Mouse (Mus musculus): ENCODE results near the gene Kyat3. TPM values are rescaled to one million over a fixed set of nuclear protein-coding genes. Genes with fewer than 3 reads are reported as not detected.

Kyat3 gene
- polyA plus RNA-seq (2014; fragmentation: Nextera tagmentation; extraction: Ambion mirVana): 6.2 and 7.5 TPM in 2 replicates

- H3K4me1 ChIP-seq (ENCODE audit: control insufficient read depth, insufficient read depth, low read length): no peaks in the 10 kb centered on the region
- WGBS: under 1% methylated on average over 48 of the region's 48 CpGs
- peak within 1 kb of the TSS; percentile 84 for H3K4me2 ChIP-seq (ENCODE audit: low read length)
- H3K27me3 ChIP-seq (replicated peaks; ENCODE audit: control insufficient read depth, insufficient read depth, low read length): 0 out of 2 replicates have a peak, but pooled peaks cover 3% of the 10 kb centered on the region
- ATAC-seq (peak; percentile 100), DNase-seq (ENCODE audit: low spot score) (peak; percentile 97)
- H3K27ac ChIP-seq (ENCODE audit: low read depth, low read length): no peak within 1 kb of the TSS
- H3K36me3 ChIP-seq (ENCODE audit: control insufficient read depth, insufficient read depth, low read length): no peaks in the 10 kb centered on the region
- peak within 1 kb of the TSS; percentile 50 for H3K4me3 ChIP-seq (ENCODE audit: low read depth, low read length)
- no peaks in the 10 kb centered on the region for H3K9me3 ChIP-seq (replicated peaks; ENCODE audit: control insufficient read depth, low read length)
- peak within 1 kb of the TSS; percentile 41 for H3K9ac ChIP-seq (ENCODE audit: low read length)
Observed at GRCm38 (mm10) chr3:142700442-142701322, at the start of gene Kyat3. Kyat3 (plus strand) TSS chr3:142701051.

DNA sequence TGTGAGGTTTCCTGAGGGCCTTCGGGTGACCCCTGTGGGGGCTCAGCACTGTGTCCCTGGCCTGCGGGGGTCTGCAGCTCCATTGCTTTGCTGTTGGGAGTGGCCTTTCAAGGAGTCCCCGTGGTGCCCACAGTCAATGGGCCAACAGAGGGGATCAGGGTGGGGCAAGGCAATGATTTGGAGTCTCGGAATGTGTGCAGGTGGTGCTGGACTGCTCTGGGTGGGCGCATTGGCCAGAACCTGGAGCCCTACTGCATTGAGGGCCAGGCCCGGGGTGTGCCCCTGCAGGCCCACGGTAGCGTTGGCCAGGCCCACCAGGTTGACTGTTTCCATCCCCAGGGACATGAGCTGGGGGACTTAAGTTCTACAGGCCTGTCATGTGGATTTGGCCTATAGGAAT lies 36.1 kb upstream of the Kyat3 start:
- Histone ChIP-seq H3K27ac (ENCODE audit: low read depth, low read length) (no peak overlapping the region), H3K4me2 (ENCODE audit: low read length) (no peak overlapping the region), H3K4me1 (ENCODE audit: control insufficient read depth, insufficient read depth, low read length) (no peaks in the 10 kb centered on the region), H3K27me3 (replicated peaks; ENCODE audit: control insufficient read depth, insufficient read depth, low read length) (no peaks in the 10 kb centered on the region), H3K36me3 (ENCODE audit: control insufficient read depth, insufficient read depth, low read length) (no peaks in the 10 kb centered on the region), H3K9me3 (replicated peaks; ENCODE audit: control insufficient read depth, low read length) (no peaks in the 10 kb centered on the region), H3K4me3 (ENCODE audit: low read depth, low read length) (no peak overlapping the region), H3K9ac (ENCODE audit: low read length) (no peak overlapping the region)
- ATAC-seq: no peak
- DNase-seq (ENCODE audit: low spot score): no peak
- 98% methylated on average over 8 of the region's 8 CpGs for WGBS

DNA sequence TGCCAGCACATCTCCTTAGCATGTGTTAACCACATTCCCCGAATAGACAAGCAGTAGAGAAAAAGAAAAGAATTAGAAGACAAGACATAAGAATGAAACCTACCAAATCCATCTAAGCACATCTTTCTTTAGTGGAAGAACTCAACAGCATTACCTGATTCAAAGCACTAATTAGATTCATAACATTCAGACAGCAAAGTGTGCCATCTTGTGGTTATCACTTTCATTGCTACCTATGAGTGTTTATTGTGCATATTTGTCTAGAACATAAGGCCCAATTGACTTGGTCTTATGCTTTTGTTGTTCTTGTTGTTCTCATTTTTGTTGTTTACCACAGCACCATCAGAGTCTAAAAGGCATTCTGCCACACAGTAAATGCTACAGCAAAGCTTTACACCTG lies 26.2 kb upstream of the Kyat3 start:
- H3K9me3 ChIP-seq (replicated peaks; ENCODE audit: control insufficient read depth, low read length): no peaks in the 10 kb centered on the region
- H3K4me2 ChIP-seq (ENCODE audit: low read length): no peak overlapping the region
- 80% methylated on average over 1 of the region's 1 CpGs for WGBS
- H3K36me3 ChIP-seq (ENCODE audit: control insufficient read depth, insufficient read depth, low read length): no peaks in the 10 kb centered on the region
- no peak overlapping the region for H3K4me3 ChIP-seq (ENCODE audit: low read depth, low read length)
- no peak overlapping the region for H3K27ac ChIP-seq (ENCODE audit: low read depth, low read length)
- ATAC-seq (no peak), DNase-seq (ENCODE audit: low spot score) (peak; percentile 26)
- no peak overlapping the region for H3K9ac ChIP-seq (ENCODE audit: low read length)
- no peaks in the 10 kb centered on the region for H3K27me3 ChIP-seq (replicated peaks; ENCODE audit: control insufficient read depth, insufficient read depth, low read length)
- no peaks in the 10 kb centered on the region for H3K4me1 ChIP-seq (ENCODE audit: control insufficient read depth, insufficient read depth, low read length)

DNA sequence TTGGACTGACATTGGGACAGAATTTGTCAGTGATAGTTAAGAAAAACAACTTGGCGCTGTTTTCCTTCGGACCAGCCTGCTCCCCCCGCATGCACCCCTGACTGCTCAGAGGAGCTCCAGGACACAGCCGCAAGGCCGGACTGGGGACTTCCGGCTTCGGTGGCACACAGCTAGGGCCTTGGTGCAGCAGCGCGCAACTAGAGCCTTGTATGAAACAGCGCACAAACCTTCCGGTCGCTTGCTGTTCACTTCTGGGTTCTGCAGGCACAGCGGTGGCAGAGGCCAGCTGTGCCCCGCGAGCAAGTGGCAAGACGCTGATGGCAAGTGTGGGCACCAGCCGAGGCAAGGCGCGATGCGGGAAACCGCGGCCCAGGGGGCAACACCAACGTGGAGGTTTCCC lies 12.9 kb upstream of the Kyat3 start:
- no peaks in the 10 kb centered on the region for H3K36me3 ChIP-seq (ENCODE audit: control insufficient read depth, insufficient read depth, low read length)
- no peak overlapping the region for H3K9ac ChIP-seq (ENCODE audit: low read length)
- H3K4me2 ChIP-seq (ENCODE audit: low read length): no peak overlapping the region
- H3K27ac ChIP-seq (ENCODE audit: low read depth, low read length): no peak overlapping the region
- 76% methylated on average over 22 of the region's 23 CpGs for WGBS
- H3K4me1 ChIP-seq (ENCODE audit: control insufficient read depth, insufficient read depth, low read length): no peaks in the 10 kb centered on the region
- H3K27me3 ChIP-seq (replicated peaks; ENCODE audit: control insufficient read depth, insufficient read depth, low read length): no peaks in the 10 kb centered on the region
- no peaks in the 10 kb centered on the region for H3K9me3 ChIP-seq (replicated peaks; ENCODE audit: control insufficient read depth, low read length)
- ATAC-seq (no peak), DNase-seq (ENCODE audit: low spot score) (no peak)
- no peak overlapping the region for H3K4me3 ChIP-seq (ENCODE audit: low read depth, low read length)

DNA sequence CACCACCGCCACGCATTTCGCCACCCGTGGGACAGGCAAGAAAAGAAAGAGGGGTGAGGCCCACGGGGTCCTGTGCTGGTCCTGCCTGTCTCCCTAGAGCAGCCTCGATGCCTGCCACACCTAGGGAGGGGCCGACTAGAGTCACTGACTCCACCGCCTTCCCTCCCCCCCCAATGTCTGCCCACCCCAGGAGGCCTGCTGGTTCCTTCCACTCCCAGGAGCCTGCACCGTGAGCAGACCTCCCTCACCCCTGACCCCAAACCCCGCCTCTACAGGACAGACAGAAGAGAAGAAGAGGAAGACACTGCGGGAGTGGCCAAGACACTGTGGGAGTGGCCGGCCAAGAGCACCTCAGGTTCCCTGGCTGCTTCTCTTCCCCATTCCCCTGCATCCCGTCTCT lies 12.5 kb upstream of the Kyat3 start:
- Histone ChIP-seq H3K4me1 (ENCODE audit: control insufficient read depth, insufficient read depth, low read length) (no peaks in the 10 kb centered on the region), H3K4me2 (ENCODE audit: low read length) (no peak overlapping the region), H3K9me3 (replicated peaks; ENCODE audit: control insufficient read depth, low read length) (no peaks in the 10 kb centered on the region), H3K9ac (ENCODE audit: low read length) (no peak overlapping the region), H3K36me3 (ENCODE audit: control insufficient read depth, insufficient read depth, low read length) (no peaks in the 10 kb centered on the region), H3K27me3 (replicated peaks; ENCODE audit: control insufficient read depth, insufficient read depth, low read length) (no peaks in the 10 kb centered on the region), H3K27ac (ENCODE audit: low read depth, low read length) (no peak overlapping the region), H3K4me3 (ENCODE audit: low read depth, low read length) (no peak overlapping the region)
- no peak for ATAC-seq
- DNase-seq (ENCODE audit: low spot score): no peak
- 62% methylated on average over 7 of the region's 13 CpGs for WGBS

DNA sequence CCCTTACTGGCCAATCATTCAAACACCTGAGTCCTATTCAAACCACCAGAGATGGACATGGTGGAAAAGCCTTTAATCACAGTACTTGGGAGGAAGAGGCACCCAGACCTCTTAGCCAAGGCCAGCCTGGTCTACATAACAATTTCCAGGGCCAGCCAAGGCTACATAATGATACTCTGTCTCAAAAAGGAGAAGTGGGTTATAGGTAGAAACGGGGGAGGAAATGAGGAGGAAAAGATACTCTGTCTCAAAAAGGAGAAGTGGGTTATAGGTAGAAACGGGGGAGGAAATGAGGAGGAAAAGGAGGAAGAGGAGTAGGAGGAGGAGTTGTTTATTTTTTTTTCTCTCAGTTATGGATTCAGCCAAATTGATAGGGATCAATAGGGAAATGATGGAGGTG lies 4.3 kb upstream of the Kyat3 start:
- Histone ChIP-seq H3K4me1 (ENCODE audit: control insufficient read depth, insufficient read depth, low read length) (no peaks in the 10 kb centered on the region), H3K9me3 (replicated peaks; ENCODE audit: control insufficient read depth, low read length) (no peaks in the 10 kb centered on the region), H3K36me3 (ENCODE audit: control insufficient read depth, insufficient read depth, low read length) (no peaks in the 10 kb centered on the region), H3K27me3 (replicated peaks; ENCODE audit: control insufficient read depth, insufficient read depth, low read length) (no peaks in the 10 kb centered on the region), H3K4me3 (ENCODE audit: low read depth, low read length) (no peak overlapping the region), H3K27ac (ENCODE audit: low read depth, low read length) (no peak overlapping the region), H3K9ac (ENCODE audit: low read length) (no peak overlapping the region), H3K4me2 (ENCODE audit: low read length) (no peak overlapping the region)
- WGBS: 85% methylated on average over 2 of the region's 2 CpGs
- no peak for ATAC-seq
- no peak for DNase-seq (ENCODE audit: low spot score)

DNA sequence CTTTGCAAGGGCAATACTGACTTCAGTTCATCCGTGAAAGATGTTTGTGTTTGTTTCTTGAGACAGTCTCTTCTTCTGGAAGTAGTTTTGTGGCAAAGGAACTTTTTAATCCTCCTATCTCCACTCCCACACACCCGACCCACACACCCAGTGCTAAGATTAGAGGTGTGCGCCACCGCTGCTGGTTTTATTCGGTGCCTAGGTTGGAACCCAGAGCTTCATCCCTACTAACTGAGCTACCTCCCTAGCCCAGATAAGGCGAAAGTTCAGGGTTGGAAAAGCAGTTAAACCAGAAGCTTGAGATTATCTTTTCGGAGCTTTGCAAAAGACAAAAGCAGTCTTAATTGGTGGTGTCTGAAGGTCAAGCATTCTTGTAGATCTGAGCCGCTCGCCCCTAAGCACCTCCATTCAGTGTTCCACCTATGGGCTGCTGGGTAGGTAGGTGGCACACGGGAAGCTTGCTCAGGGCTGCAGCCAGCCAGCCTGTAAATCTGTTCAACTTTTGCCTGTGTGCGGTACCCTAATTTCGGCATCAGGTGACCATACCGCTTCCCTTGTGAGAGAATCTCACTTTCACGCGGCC lies 647 bp downstream of the Kyat3 start:
- H3K27ac ChIP-seq (ENCODE audit: low read depth, low read length): no peak overlapping the region
- H3K4me2 ChIP-seq (ENCODE audit: low read length): peak overlapping the region; percentile 84
- peak overlapping the region; percentile 50 for H3K4me3 ChIP-seq (ENCODE audit: low read depth, low read length)
- 0 out of 2 replicates have a peak, but pooled peaks cover 3% of the 10 kb centered on the region for H3K27me3 ChIP-seq (replicated peaks; ENCODE audit: control insufficient read depth, insufficient read depth, low read length)
- no peaks in the 10 kb centered on the region for H3K4me1 ChIP-seq (ENCODE audit: control insufficient read depth, insufficient read depth, low read length)
- DNase-seq (ENCODE audit: low spot score): no peak
- H3K9me3 ChIP-seq (replicated peaks; ENCODE audit: control insufficient read depth, low read length): no peaks in the 10 kb centered on the region
- H3K36me3 ChIP-seq (ENCODE audit: control insufficient read depth, insufficient read depth, low read length): no peaks in the 10 kb centered on the region
- ATAC-seq: no peak; the same call in 1 of the 2 replicates
- WGBS: 30% methylated on average over 15 of the region's 15 CpGs
- H3K9ac ChIP-seq (ENCODE audit: low read length): peak overlapping the region; percentile 41

GRCm38 (mm10) chr3:142706581-142707444 lies 6.0 kb downstream of the Kyat3 start:
- DNase-seq (ENCODE audit: low spot score): no peak
- Histone ChIP-seq H3K27ac (ENCODE audit: low read depth, low read length) (no peak overlapping the region), H3K27me3 (replicated peaks; ENCODE audit: control insufficient read depth, insufficient read depth, low read length) (0 out of 2 replicates have a peak, but pooled peaks cover 3% of the 10 kb centered on the region), H3K36me3 (ENCODE audit: control insufficient read depth, insufficient read depth, low read length) (no peaks in the 10 kb centered on the region), H3K9ac (ENCODE audit: low read length) (no peak overlapping the region), H3K4me1 (ENCODE audit: control insufficient read depth, insufficient read depth, low read length) (no peaks in the 10 kb centered on the region), H3K4me3 (ENCODE audit: low read depth, low read length) (no peak overlapping the region), H3K9me3 (replicated peaks; ENCODE audit: control insufficient read depth, low read length) (no peaks in the 10 kb centered on the region), H3K4me2 (ENCODE audit: low read length) (no peak overlapping the region)
- ATAC-seq: no peak
- 93% methylated on average over 17 of the region's 17 CpGs for WGBS

Data from forebrain, embryonic 14.5 days (tissue).